Mouse (Mus musculus) MEL (cell line): Measurements from ENCODE around the gene Synpr. TPM values are rescaled to one million over a fixed set of nuclear protein-coding genes. Genes with fewer than 3 reads are reported as not detected.

Source experiments
- DNase-seq: peaks from one replicate; pipeline ENCODE4 v3.0.0; 2011; ENCODE audit warnings: low read depth, low spot score
- H3K27ac ChIP-seq: 2 replicates; pipeline ENCODE4 v1.5.1; 2012; ENCODE audit warnings: low read depth, mild to moderate bottlenecking, control low read depth, low read length, moderate library complexity; ENCODE audit not compliant: control insufficient read depth
- H3K27me3 ChIP-seq, 2 experiments: fragments of 150-350 bp in 1 of 2; sonication (generic) in 1 of 2; 2 replicates each; pipeline ENCODE4 v1.6.1; 2012; ENCODE audit warnings: low read length in 2 of 2, mild to moderate bottlenecking in 2 of 2, improper control_type of control experiment in 1 of 2, moderate library complexity in 1 of 2; ENCODE audit not compliant: insufficient read depth in 2 of 2, control insufficient read depth in 1 of 2
- H3K36me3 ChIP-seq, 2 experiments: 2 replicates each; pipeline ENCODE4 v1.6.1; 2012 to 2014; ENCODE audit warnings: low read length in 2 of 2, improper control_type of control experiment in 1 of 2, inconsistent platforms in 1 of 2, mild to moderate bottlenecking in 1 of 2; ENCODE audit not compliant: insufficient read depth in 2 of 2, control insufficient read depth in 1 of 2
- H3K4me1 ChIP-seq, 2 experiments: fragments of 150-350 bp in 1 of 2; sonication (generic) in 1 of 2; 2 replicates each; pipeline ENCODE4 v1.6.1; 2012; ENCODE audit warnings: low read length in 2 of 2, improper control_type of control experiment in 1 of 2, mild to moderate bottlenecking in 1 of 2; ENCODE audit not compliant: insufficient read depth in 2 of 2, control insufficient read depth in 1 of 2
- H3K4me3 ChIP-seq, 2 experiments: fragments of 150-350 bp in 1 of 2; sonication (generic) in 1 of 2; 2 replicates each; pipeline ENCODE4 v1.5.1; 2012; ENCODE audit warnings: low read depth in 2 of 2, low read length in 2 of 2, mild to moderate bottlenecking in 2 of 2, moderate library complexity in 2 of 2, control low read depth in 1 of 2, improper control_type of control experiment in 1 of 2; ENCODE audit not compliant: control insufficient read depth in 1 of 2, insufficient read depth in 1 of 2
- H3K79me2 ChIP-seq: 2 replicates; pipeline ENCODE4 v1.6.1; 2012; ENCODE audit warnings: mild to moderate bottlenecking, low read length, moderate library complexity; ENCODE audit not compliant: control insufficient read depth, poor library complexity, insufficient read depth
- H3K9ac ChIP-seq: 2 replicates; pipeline ENCODE4 v1.6.1; 2012; ENCODE audit warnings: low read depth, mild to moderate bottlenecking, control low read depth, low read length, moderate library complexity; ENCODE audit not compliant: control insufficient read depth, poor library complexity, severe bottlenecking
- H3K9me3 ChIP-seq: fragments of 150-350 bp; sonication (generic); replicated peaks from 2 replicates; pipeline ENCODE4 v1.6.1; 2012; ENCODE audit warnings: mild to moderate bottlenecking, low read length, improper control_type of control experiment, moderate library complexity; ENCODE audit not compliant: insufficient read depth
- BHLHE40 ChIP-seq: IDR thresholded peaks from 2 replicates; pipeline ENCODE4 v1.6.1; 2012; ENCODE audit warnings: low read depth, mild to moderate bottlenecking, inconsistent platforms, low read length, improper control_type of control experiment, borderline replicate concordance
- CHD1 ChIP-seq: IDR thresholded peaks from 2 replicates; pipeline ENCODE4 v1.6.1; 2012; ENCODE audit warnings: low read depth, mild to moderate bottlenecking, inconsistent platforms, low read length, improper control_type of control experiment
- CHD2 ChIP-seq: IDR thresholded peaks from 2 replicates; pipeline ENCODE4 v1.6.1; 2011; ENCODE audit warnings: low read length, improper control_type of control experiment
- CTCF ChIP-seq, 3 experiments: IDR thresholded peaks in 2 of 3; conservative IDR thresholded peaks in 1 of 3; 2 replicates each; pipeline ENCODE4 v1.5.1; 2011 to 2012; ENCODE audit warnings: low read length in 3 of 3, low read depth in 2 of 3, mild to moderate bottlenecking in 2 of 3, improper control_type of control experiment in 1 of 3, inconsistent platforms in 1 of 3, mixed read lengths in 1 of 3, moderate library complexity in 1 of 3; ENCODE audit not compliant: control insufficient read depth in 1 of 3, insufficient read depth in 1 of 3, poor library complexity in 1 of 3, severe bottlenecking in 1 of 3
- E2F4 ChIP-seq: IDR thresholded peaks from 2 replicates; pipeline ENCODE4 v1.6.1; 2011; ENCODE audit warnings: low read depth, low read length, improper control_type of control experiment, borderline replicate concordance
- ELF1 ChIP-seq: IDR thresholded peaks from 2 replicates; pipeline ENCODE4 v1.6.1; 2014; ENCODE audit warnings: low read depth, mild to moderate bottlenecking, inconsistent platforms, low read length, improper control_type of control experiment, moderate library complexity
- EP300 ChIP-seq, 2 experiments: IDR thresholded peaks; 2 replicates each; pipeline ENCODE4 v1.6.1; 2011; ENCODE audit warnings: improper control_type of control experiment in 2 of 2, low read length in 2 of 2, low read depth in 1 of 2, mild to moderate bottlenecking in 1 of 2
- ETS1 ChIP-seq: IDR thresholded peaks from 2 replicates; pipeline ENCODE4 v1.6.1; 2012; ENCODE audit warnings: low read depth, mild to moderate bottlenecking, inconsistent platforms, low read length, improper control_type of control experiment, moderate library complexity
- GABPA ChIP-seq: IDR thresholded peaks from 2 replicates; pipeline ENCODE4 v1.6.1; 2012; ENCODE audit warnings: low read depth, mild to moderate bottlenecking, inconsistent platforms, low read length, improper control_type of control experiment, moderate library complexity
- GATA1 ChIP-seq: IDR thresholded peaks from 2 replicates; pipeline ENCODE4 v1.6.1; 2011; ENCODE audit warnings: low read depth, low read length, improper control_type of control experiment
- HCFC1 ChIP-seq: IDR thresholded peaks from 2 replicates; pipeline ENCODE4 v1.6.1; 2012; ENCODE audit warnings: low read depth, mild to moderate bottlenecking, inconsistent platforms, low read length, improper control_type of control experiment, moderate library complexity
- MAFK ChIP-seq: IDR thresholded peaks from 2 replicates; pipeline ENCODE4 v1.6.1; 2011; ENCODE audit warnings: low read depth, mild to moderate bottlenecking, low read length, improper control_type of control experiment, borderline replicate concordance
- MAX ChIP-seq: IDR thresholded peaks from 2 replicates; pipeline ENCODE4 v1.6.1; 2011; ENCODE audit warnings: low read length, improper control_type of control experiment
- MXI1 ChIP-seq: IDR thresholded peaks from 2 replicates; pipeline ENCODE4 v1.6.1; 2011; ENCODE audit warnings: mild to moderate bottlenecking, low read depth, low read length, improper control_type of control experiment
- MYB ChIP-seq: IDR thresholded peaks from 2 replicates; pipeline ENCODE4 v1.6.1; 2011; ENCODE audit warnings: mild to moderate bottlenecking, low read depth, low read length, improper control_type of control experiment
- NELFE ChIP-seq: IDR thresholded peaks from 2 replicates; pipeline ENCODE4 v1.6.1; 2011; ENCODE audit warnings: low read depth, low read length, improper control_type of control experiment
- NRF1 ChIP-seq: IDR thresholded peaks from 2 replicates; pipeline ENCODE4 v1.6.1; 2014; ENCODE audit warnings: low read depth, mild to moderate bottlenecking, inconsistent platforms, low read length, improper control_type of control experiment, moderate library complexity; ENCODE audit not compliant: poor library complexity, insufficient read depth, severe bottlenecking
- POLR2AphosphoS2 ChIP-seq: IDR thresholded peaks from 2 replicates; pipeline ENCODE4 v1.6.1; 2011; ENCODE audit warnings: low read length, improper control_type of control experiment
- RAD21 ChIP-seq: IDR thresholded peaks from 2 replicates; pipeline ENCODE4 v1.6.1; 2011; ENCODE audit warnings: mild to moderate bottlenecking, low read depth, low read length, improper control_type of control experiment
- RCOR1 ChIP-seq: IDR thresholded peaks from 2 replicates; pipeline ENCODE4 v1.6.1; 2012; ENCODE audit warnings: low read depth, mild to moderate bottlenecking, inconsistent platforms, low read length, improper control_type of control experiment
- SIN3A ChIP-seq: IDR thresholded peaks from 2 replicates; pipeline ENCODE4 v1.6.1; 2012; ENCODE audit warnings: low read length, improper control_type of control experiment, inconsistent platforms
- UBTF ChIP-seq: IDR thresholded peaks from 2 replicates; pipeline ENCODE4 v1.6.1; 2012; ENCODE audit warnings: low read depth, mild to moderate bottlenecking, inconsistent platforms, low read length, improper control_type of control experiment, moderate library complexity, borderline replicate concordance; ENCODE audit not compliant: insufficient read depth
- USF2 ChIP-seq, 2 experiments: IDR thresholded peaks; 2 replicates each; pipeline ENCODE4 v1.6.1; 2011 to 2012; ENCODE audit warnings: improper control_type of control experiment in 2 of 2, low read length in 2 of 2, borderline replicate concordance in 1 of 2, inconsistent platforms in 1 of 2, low read depth in 1 of 2, mild to moderate bottlenecking in 1 of 2; ENCODE audit not compliant: insufficient read depth in 1 of 2
- polyA plus RNA-seq, 2 experiments: library from polyadenylated mRNA; stranded (reverse) in 1 of 2; unstranded in 1 of 2; fragments of >175 nt in 1 of 2; fragments of >200 nt in 1 of 2; gene quantifications; 2 replicates each; pipeline versions ENCODE4 v1.2.1 to v1.2.4; 2012; ENCODE audit warnings: low replicate concordance in 2 of 2, low read depth in 1 of 2; ENCODE audit not compliant: insufficient read length in 2 of 2, insufficient read depth in 1 of 2, missing spikeins in 1 of 2
- total RNA-seq: library from RNA; depleted of rRNA; stranded (reverse); fragments of 300-350 nt; gene quantifications from 2 replicates; pipeline ENCODE4 v1.2.3, GENCODE M21; 2012

Synpr gene
- total and polyA plus RNA-seq, 3 experiments: not detected

GRCm38 (mm10) chr14:13453461-13454204 is 169.1 kb downstream of the Synpr start:
- H3K36me3 ChIP-seq: no peaks in the 10 kb centered on the region
- no peaks in the 10 kb centered on the region for H3K9me3 ChIP-seq
- H3K79me2 ChIP-seq: no peaks in the 10 kb centered on the region
- no peaks in the 10 kb centered on the region for H3K4me1 ChIP-seq
- H3K4me3 ChIP-seq: no peak overlapping the region
- H3K27me3 ChIP-seq: no peaks in the 10 kb centered on the region
- no peak overlapping the region for H3K27ac ChIP-seq
- DNase-seq: no peak
- no peak overlapping the region for H3K9ac ChIP-seq
- TF ChIP-seq USF2 (IDR thresholded peaks at IDR 0.05; ENCODE audit: borderline replicate concordance in 1 of 2, insufficient read depth in 1 of 2, low read depth in 1 of 2, low read length in 2 of 2) (no peak), ELF1 (no peak), CTCF (IDR thresholded peaks at IDR 0.05 in 2 of 3, conservative IDR thresholded peaks at IDR 0.05 in 1 of 3; ENCODE audit: control insufficient read depth in 1 of 3, insufficient read depth in 1 of 3, low read depth in 2 of 3, low read length in 3 of 3, poor library complexity in 1 of 3, severe bottlenecking in 1 of 3) (no peak), NELFE (no peak), NRF1 (no peak), EP300 (IDR thresholded peaks at IDR 0.05; ENCODE audit: low read depth in 1 of 2, low read length in 2 of 2) (no peak), UBTF (no peak)

- H3K4me1 ChIP-seq: no peaks in the 10 kb centered on the region
- no peak overlapping the region for H3K4me3 ChIP-seq
- H3K79me2 ChIP-seq: no peaks in the 10 kb centered on the region
- no peaks in the 10 kb centered on the region for H3K9me3 ChIP-seq
- H3K27ac ChIP-seq: no peak overlapping the region
- H3K27me3 ChIP-seq: no peaks in the 10 kb centered on the region
- no peaks in the 10 kb centered on the region for H3K36me3 ChIP-seq
- no peak for DNase-seq
- no peak for TF ChIP-seq RCOR1
- TF ChIP-seq BHLHE40: no peak
- no peak for TF ChIP-seq ETS1
- no peak for TF ChIP-seq MAX
- TF ChIP-seq HCFC1: no peak
- TF ChIP-seq E2F4: no peak
- no peak for TF ChIP-seq MXI1
- no peak for TF ChIP-seq GABPA
- no peak for TF ChIP-seq CHD1
- TF ChIP-seq RAD21: no peak
- no peak for TF ChIP-seq SIN3A
- TF ChIP-seq POLR2AphosphoS2: no peak
- TF ChIP-seq MYB: no peak
- no peak for TF ChIP-seq CHD2
- no peak for TF ChIP-seq MAFK
- TF ChIP-seq GATA1: no peak
- H3K9ac ChIP-seq: no peak overlapping the region
These were observed 170.4 kb downstream of the Synpr start for GRCm38 (mm10) chr14:13454991-13455390.
